Mouse (Mus musculus) olfactory bulb, adult 2 months (tissue): ENCODE data around the gene Hipk3.

Source experiments
- CTCF ChIP-seq: fragments of 200-500 bp; IDR thresholded peaks from 2 replicates; pipeline ENCODE4 v1.5.1; 2012; ENCODE audit warnings: low read depth, mild to moderate bottlenecking, low read length, moderate library complexity; ENCODE audit not compliant: insufficient read depth
- POLR2A ChIP-seq: fragments of 200-500 bp; IDR thresholded peaks from 2 replicates; pipeline ENCODE4 v1.6.1; 2012; ENCODE audit warnings: mild to moderate bottlenecking, low read depth, low read length, moderate library complexity; ENCODE audit not compliant: insufficient read depth

DNA sequence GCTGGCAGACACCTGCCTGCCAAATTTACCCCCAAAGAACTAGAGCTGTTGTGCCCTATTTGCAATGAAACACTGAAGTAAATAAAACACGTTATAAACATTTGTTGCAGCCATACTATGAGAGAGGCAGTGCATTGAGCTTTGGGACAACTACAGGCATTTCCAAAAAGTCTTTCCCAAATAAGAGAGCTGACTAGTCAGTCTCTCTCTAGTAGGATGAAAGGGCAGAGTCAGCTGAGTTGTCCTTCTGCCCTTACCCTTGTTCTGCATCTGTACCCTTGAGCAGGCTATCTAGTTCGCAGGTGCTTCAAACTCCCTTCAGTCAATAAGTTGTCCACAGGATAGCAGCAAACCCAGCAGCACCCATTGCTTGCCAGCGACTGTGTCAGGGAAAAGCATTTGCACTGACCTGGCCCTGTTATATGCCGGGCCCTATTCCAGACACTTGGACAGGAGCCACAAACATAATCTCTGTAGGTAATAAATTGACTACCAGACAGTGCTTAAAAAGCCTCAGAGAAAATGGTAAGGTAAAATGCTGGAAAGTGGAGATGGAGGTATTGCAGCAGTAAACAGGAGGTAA lies 83.2 kb downstream of the Hipk3 start, which contains the start of gene D430041D05Rik:
- no peak for TF ChIP-seq CTCF
- no peak for TF ChIP-seq POLR2A
